Mouse (Mus musculus) neutrophil, adult 83 days (primary cell): ENCODE measurements around the gene Padi3. TPM values are rescaled to one million over a fixed set of nuclear protein-coding genes. Genes with fewer than 3 reads are reported as not detected.

Source experiments
- total RNA-seq, 2 experiments: library from RNA; stranded (reverse); gene quantifications; one replicate each; pipeline ENCODE4 v1.2.4; 2023

Gene Padi3
- under 1 TPM; 0.57 to 0.68 TPM for total RNA-seq

GRCm38 (mm10) chr4:140810458-140811260 lies at the start of gene Padi3:
Padi3 (minus strand) TSS chr4:140810648.

GRCm38 (mm10) chr4:140845666-140846065 lies 35.2 kb upstream of the Padi3 start, which contains the start of gene Padi1:
Padi1 (minus strand) TSS chr4:140845778.

DNA sequence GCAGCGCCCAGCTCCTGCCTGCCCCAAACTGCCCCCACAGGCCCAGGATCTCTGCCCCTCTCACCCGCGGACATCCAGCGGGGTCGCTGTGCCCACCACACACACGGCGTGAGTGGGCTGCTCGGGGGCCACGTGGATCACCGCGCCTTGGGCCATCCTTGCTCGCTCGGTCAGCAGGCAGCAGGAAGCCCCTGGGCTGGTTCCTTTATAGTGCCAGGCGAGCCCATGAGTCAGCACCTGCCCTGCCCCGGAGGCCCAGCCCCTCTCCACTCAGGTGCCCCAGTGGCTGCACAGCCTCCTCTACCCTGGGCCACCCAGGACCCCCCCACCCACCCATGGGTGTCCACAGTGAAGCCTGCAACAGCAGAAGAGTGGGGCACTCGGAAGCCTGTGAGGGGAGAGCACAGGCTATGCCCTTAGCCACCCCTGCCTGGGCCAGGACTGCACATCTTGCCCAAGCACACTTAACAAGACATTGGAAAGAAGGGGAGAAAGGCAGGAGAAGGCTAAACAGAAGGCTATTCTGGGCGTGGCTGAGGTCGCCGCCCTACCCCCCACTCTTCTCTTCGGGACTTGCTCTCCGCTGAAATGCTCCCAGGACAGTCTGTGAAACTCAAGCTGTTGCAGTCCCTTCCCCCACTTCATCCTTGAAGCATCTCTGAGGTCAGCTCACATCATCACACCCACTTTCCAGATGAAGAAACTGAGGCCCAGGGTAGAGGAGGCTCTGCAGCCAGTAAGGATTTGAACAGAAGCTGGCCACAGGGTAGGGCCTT lies 36.2 kb downstream of the Padi3 start, which contains the start of gene Padi4:
Padi4 (minus strand) TSS at position 212 of the 776 bp plus-strand sequence.

DNA sequence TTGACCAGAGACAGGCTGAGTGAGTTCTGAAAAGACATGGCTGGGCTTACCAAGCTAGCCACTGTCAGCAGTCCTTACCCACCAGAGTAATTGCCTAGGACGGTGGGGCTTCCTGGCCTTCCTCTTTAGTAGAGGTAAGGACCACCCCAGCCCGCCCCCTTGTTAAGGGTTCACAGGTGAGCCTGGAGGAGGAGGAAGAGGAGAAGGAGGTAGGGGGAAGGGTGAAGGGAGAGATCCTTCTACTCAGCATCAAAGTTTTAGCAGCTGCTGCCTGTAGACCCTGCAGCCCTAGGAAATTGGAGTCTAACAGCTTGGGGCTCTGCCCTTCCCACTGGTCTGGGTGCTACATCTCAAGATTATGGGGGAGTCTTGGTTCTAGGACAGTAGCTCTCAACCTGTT lies 67.9 kb downstream of the Padi3 start, which contains the start of gene Padi6:
Padi6 (minus strand) TSS at position 101 of the 400 bp plus-strand sequence.

Other genes starting within 250 kb of the Padi3 start
- 10 to 100 TPM; 39.5 to 51.8 TPM for gene Arhgef10l, start 144.6 kb downstream of the Padi3 start, total RNA-seq
- 10 to 100 TPM; 81.2 to 86.4 TPM for gene Rcc2, start 110.1 kb downstream of the Padi3 start, total RNA-seq
- under 1 TPM in 1 of 2 experiments, not detected in 1; 0.18 TPM for gene Padi6, start 68.0 kb downstream of the Padi3 start, total RNA-seq
- 100 to 1,000 TPM; 432 to 468 TPM for gene Padi4, start 36.4 kb downstream of the Padi3 start, total RNA-seq
- gene Padi1, start 35.1 kb upstream of the Padi3 start, total RNA-seq = not detected
- 10 to 100 TPM; 36.6 to 40.3 TPM for gene Padi2, start 95.7 kb upstream of the Padi3 start, total RNA-seq
- 10 to 100 TPM; 85.3 to 91.5 TPM for gene Sdhb, start 150.6 kb upstream of the Padi3 start, total RNA-seq
- 10 to 100 TPM; 46.0 to 47.3 TPM for gene Atp13a2, start 176.2 kb upstream of the Padi3 start, total RNA-seq
- gene Mfap2, start 199.8 kb upstream of the Padi3 start, total RNA-seq = not detected
- gene Crocc, start 249.9 kb upstream of the Padi3 start, total RNA-seq = 1 to 10 TPM; 6.6 to 8.0 TPM